Mouse (Mus musculus) splenic B cell, adult 2 months (primary cell): Measurements from ENCODE around the gene Pde4d.

Experiments
- DNase-seq: peaks from one replicate; pipeline ENCODE4 v3.0.0-alpha.2; 2011; ENCODE audit warnings: low read depth, low spot score
- H3K27me3 ChIP-seq: 2 replicates; pipeline ENCODE4 v1.6.1; 2012; ENCODE audit warnings: mild to moderate bottlenecking, low read length, moderate library complexity, mixed read lengths; ENCODE audit not compliant: control insufficient read depth, poor library complexity, insufficient read depth, severe bottlenecking
- H3K36me3 ChIP-seq: 2 replicates; pipeline ENCODE4 v1.6.1; 2012; ENCODE audit warnings: mild to moderate bottlenecking, low read length, moderate library complexity, mixed read lengths; ENCODE audit not compliant: control insufficient read depth, poor library complexity, insufficient read depth, severe bottlenecking

The Pde4d gene

GRCm38 (mm10) chr13:109680229-109680628 lies 1230.5 kb downstream of the Pde4d start:
- Histone ChIP-seq H3K27me3 (no peaks in the 10 kb centered on the region), H3K36me3 (no peaks in the 10 kb centered on the region)
- no peak for DNase-seq

GRCm38 (mm10) chr13:109681699-109682293 lies 1232.0 kb downstream of the Pde4d start:
- H3K36me3 ChIP-seq = no peaks in the 10 kb centered on the region
- H3K27me3 ChIP-seq = no peaks in the 10 kb centered on the region
- no peak for DNase-seq

- DNase-seq = no peak
- no peaks in the 10 kb centered on the region for H3K27me3 ChIP-seq
- no peaks in the 10 kb centered on the region for H3K36me3 ChIP-seq
These were observed 1233.3 kb downstream of the Pde4d start for GRCm38 (mm10) chr13:109683001-109683400.

- no peaks in the 10 kb centered on the region for H3K27me3 ChIP-seq
- no peaks in the 10 kb centered on the region for H3K36me3 ChIP-seq
- DNase-seq = no peak
These were observed 1235.2 kb downstream of the Pde4d start for GRCm38 (mm10) chr13:109684985-109685295.

GRCm38 (mm10) chr13:109685296-109686115 lies 1235.8 kb downstream of the Pde4d start:
- H3K36me3 ChIP-seq = no peaks in the 10 kb centered on the region
- peak; percentile 10 for DNase-seq
- no peaks in the 10 kb centered on the region for H3K27me3 ChIP-seq

GRCm38 (mm10) chr13:109686116-109686876 lies 1236.5 kb downstream of the Pde4d start:
- DNase-seq = no peak

GRCm38 (mm10) chr13:109686906-109687305 lies 1237.2 kb downstream of the Pde4d start:
- DNase-seq = no peak
- no peaks in the 10 kb centered on the region for H3K36me3 ChIP-seq
- H3K27me3 ChIP-seq = no peaks in the 10 kb centered on the region

More at GRCm38 (mm10) chr13:109686116-109686876, 1236.5 kb downstream of the Pde4d start:
- Histone ChIP-seq H3K27me3 (no peaks in the 10 kb centered on the region), H3K36me3 (no peaks in the 10 kb centered on the region)

GRCm38 (mm10) chr13:109688195-109688594 lies 1238.4 kb downstream of the Pde4d start:
- H3K27me3 ChIP-seq = no peaks in the 10 kb centered on the region
- no peaks in the 10 kb centered on the region for H3K36me3 ChIP-seq
- no peak for DNase-seq

GRCm38 (mm10) chr13:109689176-109689575 lies 1239.4 kb downstream of the Pde4d start:
- no peak for DNase-seq
- no peaks in the 10 kb centered on the region for H3K27me3 ChIP-seq
- H3K36me3 ChIP-seq = no peaks in the 10 kb centered on the region

GRCm38 (mm10) chr13:109690558-109690957 lies 1240.8 kb downstream of the Pde4d start:
- DNase-seq = no peak
- Histone ChIP-seq H3K36me3 (no peaks in the 10 kb centered on the region), H3K27me3 (no peaks in the 10 kb centered on the region)

- Histone ChIP-seq H3K27me3 (no peaks in the 10 kb centered on the region), H3K36me3 (no peaks in the 10 kb centered on the region)
- no peak for DNase-seq
These were observed 1243.1 kb downstream of the Pde4d start for GRCm38 (mm10) chr13:109692851-109693250.

GRCm38 (mm10) chr13:109693769-109694168 lies 1244.0 kb downstream of the Pde4d start:
- H3K27me3 ChIP-seq = no peaks in the 10 kb centered on the region
- no peaks in the 10 kb centered on the region for H3K36me3 ChIP-seq
- no peak for DNase-seq

GRCm38 (mm10) chr13:109694293-109694692 lies 1244.5 kb downstream of the Pde4d start:
- DNase-seq = no peak
- no peaks in the 10 kb centered on the region for H3K27me3 ChIP-seq
- H3K36me3 ChIP-seq = no peaks in the 10 kb centered on the region

- Histone ChIP-seq H3K27me3 (no peaks in the 10 kb centered on the region), H3K36me3 (no peaks in the 10 kb centered on the region)
- no peak for DNase-seq
These were observed 1245.3 kb downstream of the Pde4d start for GRCm38 (mm10) chr13:109695098-109695497.

GRCm38 (mm10) chr13:109706141-109706540 lies 1256.4 kb downstream of the Pde4d start:
- Histone ChIP-seq H3K27me3 (no peaks in the 10 kb centered on the region), H3K36me3 (no peaks in the 10 kb centered on the region)
- DNase-seq = no peak
